Comparison of ENCODE assay signal across 26 mouse cellular contexts in the genomic region with DNA sequence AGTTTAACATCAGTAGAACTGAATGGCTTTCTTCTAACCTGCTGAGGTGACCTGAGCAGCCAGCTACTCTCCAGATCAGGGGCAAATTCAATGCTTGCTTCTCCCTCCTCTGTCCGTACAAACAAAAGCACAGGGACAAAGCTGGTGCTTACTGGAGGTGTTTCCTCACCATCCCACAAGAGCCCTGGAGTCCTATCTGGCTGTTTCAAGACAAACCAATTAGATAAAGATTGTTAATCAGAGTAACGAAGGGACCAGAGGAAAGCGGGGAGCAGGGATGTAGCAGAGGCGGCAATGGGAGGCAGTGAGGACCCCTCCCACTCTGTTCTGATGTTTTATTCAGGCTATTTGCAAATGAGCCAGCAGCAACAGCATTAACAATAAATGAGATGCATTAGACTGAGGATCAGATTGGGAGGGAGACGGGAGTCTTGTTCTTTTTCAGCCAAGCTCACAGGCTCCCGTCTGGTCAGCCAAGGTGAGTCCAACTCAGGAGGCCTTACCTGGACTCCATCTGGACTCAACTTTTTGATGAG.
DNase-seq lines count a peak whose midpoint lies in the region; ATAC-seq and TF ChIP-seq lines count a peak whose summit lies in the region.
"Had no signal": no experiment of that assay in that cellular context is flagged by ENCODE, and none has a peak within 500 bp of the region (broad histone marks: within the 10 kb centered on the region; RNA-seq: fewer than 3 reads in every experiment).

No protein-coding gene starts in this region.

- 67% methylated on average over 6 of the region's 6 CpGs for WGBS in hindbrain, embryonic 12.5 days
- WGBS in hindbrain, embryonic 14.5 days = 53% methylated on average over 6 of the region's 6 CpGs
- WGBS in midbrain, embryonic 12.5 days = 66% methylated on average over 6 of the region's 6 CpGs
- WGBS in midbrain, postnatal 0 days = 52% methylated on average over 6 of the region's 6 CpGs
- WGBS in midbrain, embryonic 14.5 days = 42% methylated on average over 6 of the region's 6 CpGs

- peaks cover 5% of the 10 kb centered on the region; the same call in 1 of the 2 replicates for H3K4me1 ChIP-seq in hindbrain, embryonic 12.5 days
- H3K4me1 ChIP-seq in hindbrain, embryonic 14.5 days (replicated peaks; ENCODE audit: control insufficient read depth, insufficient read depth, low read length) = peaks cover 12% of the 10 kb centered on the region; the same call in 1 of the 2 replicates
- peaks cover 7% of the 10 kb centered on the region; the same call in 1 of the 2 replicates for H3K4me1 ChIP-seq in midbrain, embryonic 12.5 days
- H3K4me1 ChIP-seq in midbrain, postnatal 0 days (ENCODE audit: insufficient read depth, low read length) = 0 out of 2 replicates have a peak, but pooled peaks cover 5% of the 10 kb centered on the region
- H3K4me1 ChIP-seq in midbrain, embryonic 14.5 days (ENCODE audit: control insufficient read depth, insufficient read depth, low read length) = peaks cover 13% of the 10 kb centered on the region; the same call in 1 of the 2 replicates
- H3K4me1 ChIP-seq: limb, embryonic 15.5 days; liver, embryonic 13.5 days; neural tube, embryonic 12.5 days had no signal

- no peak overlapping the region for H3K4me3 ChIP-seq in hindbrain, embryonic 12.5 days
- H3K4me3 ChIP-seq in hindbrain, embryonic 14.5 days (replicated peaks; ENCODE audit: low read length) = no peak overlapping the region
- H3K4me3 ChIP-seq in midbrain, embryonic 12.5 days = no peak overlapping the region
- H3K4me3 ChIP-seq in midbrain, postnatal 0 days (ENCODE audit: low read depth, low read length) = no peak overlapping the region
- H3K4me3 ChIP-seq in midbrain, embryonic 14.5 days (replicated peaks; ENCODE audit: low read depth, low read length) = no peak overlapping the region
- H3K4me3 ChIP-seq: erythroblast, embryonic 14.5 days; forebrain, embryonic 13.5 days; limb, embryonic 10.5 days; limb, embryonic 15.5 days; liver, embryonic 13.5 days; neural tube, embryonic 12.5 days had no signal

- no peak for DNase-seq in hindbrain, embryonic 14.5 days (ENCODE audit: low spot score)
- DNase-seq in midbrain, postnatal 0 days (ENCODE audit: low spot score) = no peak
- no peak for DNase-seq in midbrain, embryonic 14.5 days
- no peak for DNase-seq in lung, postnatal 36 days
- DNase-seq in adrenal gland, adult 8-10 months = no peak
- DNase-seq: adrenal gland, postnatal 36 days; cerebellum, adult 2 months; heart, postnatal 14 days; kidney, adult 8-10 months; kidney, postnatal 10 days; liver, embryonic 13.5 days; lung, adult 18-20 months; retina, postnatal 1 day; right cerebral cortex, postnatal 14 days; thymus, postnatal 4 days had no signal

- H3K27ac ChIP-seq in hindbrain, embryonic 12.5 days = no peak overlapping the region
- H3K27ac ChIP-seq in hindbrain, embryonic 14.5 days = no peak overlapping the region
- 0 out of 2 replicates have a peak overlapping the region, but pooled peaks have one; percentile 20 for H3K27ac ChIP-seq in midbrain, embryonic 12.5 days (replicated peaks)
- H3K27ac ChIP-seq in midbrain, postnatal 0 days (ENCODE audit: low read depth, low read length) = no peak overlapping the region
- peak overlapping the region; percentile 27 for H3K27ac ChIP-seq in midbrain, embryonic 14.5 days (replicated peaks; ENCODE audit: low read depth, low read length)
- H3K27ac ChIP-seq: forebrain, embryonic 13.5 days; limb, embryonic 10.5 days; limb, embryonic 15.5 days; liver, embryonic 13.5 days; macrophage; neural tube, embryonic 12.5 days had no signal

- no peaks in the 10 kb centered on the region for H3K27me3 ChIP-seq in hindbrain, embryonic 12.5 days
- no peaks in the 10 kb centered on the region for H3K27me3 ChIP-seq in hindbrain, embryonic 14.5 days (ENCODE audit: control insufficient read depth, insufficient read depth, low read length)
- no peaks in the 10 kb centered on the region for H3K27me3 ChIP-seq in midbrain, embryonic 12.5 days
- H3K27me3 ChIP-seq in midbrain, postnatal 0 days (ENCODE audit: insufficient read depth, low read length) = no peaks in the 10 kb centered on the region
- no peaks in the 10 kb centered on the region for H3K27me3 ChIP-seq in midbrain, embryonic 14.5 days (ENCODE audit: control insufficient read depth, insufficient read depth, low read length)
- H3K27me3 ChIP-seq: forebrain, embryonic 13.5 days; limb, embryonic 15.5 days; liver, embryonic 13.5 days; neural tube, embryonic 12.5 days had no signal

- H3K9ac ChIP-seq in hindbrain, embryonic 12.5 days = no peak overlapping the region
- no peak overlapping the region for H3K9ac ChIP-seq in hindbrain, embryonic 14.5 days
- H3K9ac ChIP-seq in midbrain, embryonic 12.5 days (replicated peaks) = no peak overlapping the region
- H3K9ac ChIP-seq in midbrain, postnatal 0 days (replicated peaks; ENCODE audit: low read length, poor library complexity, severe bottlenecking) = no peak overlapping the region
- H3K9ac ChIP-seq in midbrain, embryonic 14.5 days (replicated peaks; ENCODE audit: low read length) = no peak overlapping the region
- H3K9ac ChIP-seq: forebrain, embryonic 13.5 days; limb, embryonic 15.5 days; liver, embryonic 13.5 days; neural tube, embryonic 12.5 days had no signal

- peak; percentile 43; the same call in 1 of the 2 replicates for ATAC-seq in hindbrain, embryonic 12.5 days (ENCODE audit: low FRiP score)
- ATAC-seq in hindbrain, embryonic 14.5 days (ENCODE audit: low FRiP score) = no peak
- no peak for ATAC-seq in midbrain, embryonic 12.5 days (ENCODE audit: low FRiP score, low read depth)
- no peak for ATAC-seq in midbrain, postnatal 0 days (ENCODE audit: low FRiP score)
- no peak for ATAC-seq in midbrain, embryonic 14.5 days (ENCODE audit: low FRiP score, low TSS enrichment)
- ATAC-seq: CD4-positive, CD25-positive, alpha-beta regulatory T cell, adult 4 months; forebrain, embryonic 13.5 days; intestine, embryonic 16.5 days; lung, postnatal 0 days had no signal

- H3K36me3 ChIP-seq in hindbrain, embryonic 12.5 days = no peaks in the 10 kb centered on the region
- H3K36me3 ChIP-seq in hindbrain, embryonic 14.5 days (replicated peaks; ENCODE audit: control insufficient read depth, insufficient read depth) = no peaks in the 10 kb centered on the region
- H3K36me3 ChIP-seq in midbrain, embryonic 12.5 days = no peaks in the 10 kb centered on the region
- no peaks in the 10 kb centered on the region for H3K36me3 ChIP-seq in midbrain, postnatal 0 days (ENCODE audit: insufficient read depth, low read length)
- H3K36me3 ChIP-seq in midbrain, embryonic 14.5 days (ENCODE audit: control insufficient read depth, insufficient read depth, low read length) = no peaks in the 10 kb centered on the region
- H3K36me3 ChIP-seq: limb, embryonic 10.5 days; limb, embryonic 15.5 days; liver, embryonic 13.5 days; neural tube, embryonic 12.5 days had no signal

- no peaks in the 10 kb centered on the region for H3K9me3 ChIP-seq in hindbrain, embryonic 12.5 days (replicated peaks)
- no peaks in the 10 kb centered on the region for H3K9me3 ChIP-seq in hindbrain, embryonic 14.5 days (ENCODE audit: control insufficient read depth, low read length)
- no peaks in the 10 kb centered on the region for H3K9me3 ChIP-seq in midbrain, embryonic 12.5 days
- no peaks in the 10 kb centered on the region for H3K9me3 ChIP-seq in midbrain, postnatal 0 days (ENCODE audit: low read length)
- no peaks in the 10 kb centered on the region for H3K9me3 ChIP-seq in midbrain, embryonic 14.5 days (ENCODE audit: control insufficient read depth, low read length)
- H3K9me3 ChIP-seq: forebrain, embryonic 13.5 days; limb, embryonic 10.5 days; limb, embryonic 15.5 days; liver, embryonic 13.5 days; neural tube, embryonic 12.5 days had no signal

- TF ChIP-seq CTCF in midbrain, postnatal 0 days (IDR thresholded peaks at IDR 0.05) = no peak

- H3K4me2 ChIP-seq in hindbrain, embryonic 12.5 days (replicated peaks) = no peak overlapping the region
- H3K4me2 ChIP-seq in hindbrain, embryonic 14.5 days (replicated peaks) = no peak overlapping the region
- no peak overlapping the region for H3K4me2 ChIP-seq in midbrain, embryonic 12.5 days (replicated peaks)
- H3K4me2 ChIP-seq in midbrain, postnatal 0 days (ENCODE audit: low read depth, low read length, poor library complexity, severe bottlenecking) = no peak overlapping the region
- no peak overlapping the region for H3K4me2 ChIP-seq in midbrain, embryonic 14.5 days (ENCODE audit: low read length)
- H3K4me2 ChIP-seq: forebrain, embryonic 13.5 days; limb, embryonic 15.5 days; liver, embryonic 13.5 days; neural tube, embryonic 12.5 days had no signal

Comparison
In these comparisons a context has a peak if more than half of its experiments do, and no peak if none do; other contexts are left out.
1. H3K27ac ChIP-seq: peak in midbrain, embryonic 12.5 days (single experiment) and midbrain, embryonic 14.5 days (single experiment); none in hindbrain, embryonic 12.5 days (single experiment), hindbrain, embryonic 14.5 days (single experiment) and midbrain, postnatal 0 days (single experiment).